Mouse (Mus musculus): ENCODE results near the gene Mgea5.

The Mgea5 gene

GRCm38 (mm10) chr19:45747028-45747867 is 36.4 kb downstream of the Mgea5 start:
- DNase-seq (ENCODE audit: low spot score): peak; percentile 85

- DNase-seq (ENCODE audit: low spot score): peak; percentile 80
Observed at GRCm38 (mm10) chr19:45746153-45747020, 37.2 kb downstream of the Mgea5 start.

GRCm38 (mm10) chr19:45745344-45746152 is 38.1 kb downstream of the Mgea5 start:
- DNase-seq (ENCODE audit: low spot score): no peak

- no peak for DNase-seq (ENCODE audit: low spot score)
Observed at GRCm38 (mm10) chr19:45743619-45744018, 40.0 kb downstream of the Mgea5 start.

- no peak for DNase-seq (ENCODE audit: low spot score)
Observed at GRCm38 (mm10) chr19:45742984-45743575, 40.6 kb downstream of the Mgea5 start.

GRCm38 (mm10) chr19:45742218-45742983 is 41.2 kb downstream of the Mgea5 start, which contains the start of gene Fgf8:
Gene Fgf8 (minus strand): TSS chr19:45742915.
- DNase-seq (ENCODE audit: low spot score): no peak

GRCm38 (mm10) chr19:45741431-45742217 is 42.0 kb downstream of the Mgea5 start:
- no peak for DNase-seq (ENCODE audit: low spot score)

- DNase-seq (ENCODE audit: low spot score): no peak
Observed at GRCm38 (mm10) chr19:45740817-45741216, 42.8 kb downstream of the Mgea5 start.

GRCm38 (mm10) chr19:45740233-45740632 is 43.4 kb downstream of the Mgea5 start:
- DNase-seq (ENCODE audit: low spot score): no peak

GRCm38 (mm10) chr19:45738521-45738920 is 45.1 kb downstream of the Mgea5 start:
- no peak for DNase-seq (ENCODE audit: low spot score)

- DNase-seq (ENCODE audit: low spot score): no peak
Observed at GRCm38 (mm10) chr19:45737846-45738484, 45.7 kb downstream of the Mgea5 start.

GRCm38 (mm10) chr19:45737208-45737845 is 46.3 kb downstream of the Mgea5 start:
- DNase-seq (ENCODE audit: low spot score): no peak

- DNase-seq (ENCODE audit: low spot score): no peak
Observed at GRCm38 (mm10) chr19:45736855-45737207, 46.8 kb downstream of the Mgea5 start.

GRCm38 (mm10) chr19:45736241-45736640 is 47.4 kb downstream of the Mgea5 start:
- DNase-seq (ENCODE audit: low spot score): no peak

- no peak for DNase-seq (ENCODE audit: low spot score)
Observed at GRCm38 (mm10) chr19:45734762-45735161, 48.9 kb downstream of the Mgea5 start.

- no peak for DNase-seq (ENCODE audit: low spot score)
Observed at GRCm38 (mm10) chr19:45734191-45734590, 49.4 kb downstream of the Mgea5 start.

- DNase-seq (ENCODE audit: low spot score): no peak
Observed at GRCm38 (mm10) chr19:45733564-45733963, 50.1 kb downstream of the Mgea5 start.

GRCm38 (mm10) chr19:45731658-45732057 is 52.0 kb downstream of the Mgea5 start:
- no peak for DNase-seq (ENCODE audit: low spot score)

- no peak for DNase-seq (ENCODE audit: low spot score)
Observed at GRCm38 (mm10) chr19:45730042-45730441, 53.6 kb downstream of the Mgea5 start.

Data from c-Kit-positive CD71-positive TER-119-positive erythroid progenitor cells, embryonic 14.5 days (primary cell).